Mouse (Mus musculus) liver, adult (tissue): ENCODE data around the gene Hrh3.

ENCODE experiments used
- GATA4 ChIP-seq: IDR thresholded peaks from 2 replicates; pipeline ENCODE4 v1.6.1; 2014; ENCODE audit warnings: mild to moderate bottlenecking, low read length; ENCODE audit not compliant: insufficient replicate concordance

Hrh3 gene

GRCm38 (mm10) chr2:180103978-180104658 is at the start of gene Hrh3:
Gene Hrh3, minus strand, starts transcription at chr2:180104488.
- TF ChIP-seq GATA4: no peak

- no peak for TF ChIP-seq GATA4
These were observed 44.3 kb upstream of the Hrh3 start for GRCm38 (mm10) chr2:180148551-180148950.

GRCm38 (mm10) chr2:180147379-180147778 is 43.1 kb upstream of the Hrh3 start:
- TF ChIP-seq GATA4: no peak

- no peak for TF ChIP-seq GATA4
These were observed 41.8 kb upstream of the Hrh3 start for GRCm38 (mm10) chr2:180146091-180146490.

- no peak for TF ChIP-seq GATA4
These were observed 31.1 kb upstream of the Hrh3 start for GRCm38 (mm10) chr2:180135414-180135813.

GRCm38 (mm10) chr2:180133911-180134310 is 29.6 kb upstream of the Hrh3 start:
- no peak for TF ChIP-seq GATA4

GRCm38 (mm10) chr2:180133231-180133630 is 28.9 kb upstream of the Hrh3 start:
- no peak for TF ChIP-seq GATA4

GRCm38 (mm10) chr2:180127675-180128074 is 23.4 kb upstream of the Hrh3 start:
- TF ChIP-seq GATA4: no peak

GRCm38 (mm10) chr2:180126195-180126594 is 21.9 kb upstream of the Hrh3 start:
- TF ChIP-seq GATA4: no peak

- TF ChIP-seq GATA4: no peak
These were observed 19.9 kb upstream of the Hrh3 start for GRCm38 (mm10) chr2:180124192-180124591.

- no peak for TF ChIP-seq GATA4
These were observed 16.0 kb upstream of the Hrh3 start for GRCm38 (mm10) chr2:180120292-180120761.

- no peak for TF ChIP-seq GATA4
These were observed 15.4 kb upstream of the Hrh3 start for GRCm38 (mm10) chr2:180119439-180120291.

- peak; percentile 54; the same call in 1 of the 2 replicates for TF ChIP-seq GATA4
These were observed 14.6 kb upstream of the Hrh3 start, which contains the start of gene Osbpl2 for GRCm38 (mm10) chr2:180118661-180119438. Gene Osbpl2, plus strand, starts transcription at chr2:180119306.

GRCm38 (mm10) chr2:180117485-180118194 is 13.4 kb upstream of the Hrh3 start:
- TF ChIP-seq GATA4: no peak

- no peak for TF ChIP-seq GATA4
These were observed 12.6 kb upstream of the Hrh3 start for GRCm38 (mm10) chr2:180116741-180117484.
